Mouse (Mus musculus) heart, adult 2 months (tissue): Measurements from ENCODE around the gene Gsg1l.

Experiments
- CTCF ChIP-seq: fragments of 200-600 bp; IDR thresholded peaks from 2 replicates; pipeline ENCODE4 v1.8.1; 2022; ENCODE audit warnings: antibody characterized with exemption, mild to moderate bottlenecking, moderate library complexity
- EP300 ChIP-seq: fragments of 200-500 bp; IDR thresholded peaks from 2 replicates; pipeline ENCODE4 v1.6.1; 2011; ENCODE audit warnings: low read depth, low read length, control low read depth; ENCODE audit not compliant: insufficient read depth

DNA sequence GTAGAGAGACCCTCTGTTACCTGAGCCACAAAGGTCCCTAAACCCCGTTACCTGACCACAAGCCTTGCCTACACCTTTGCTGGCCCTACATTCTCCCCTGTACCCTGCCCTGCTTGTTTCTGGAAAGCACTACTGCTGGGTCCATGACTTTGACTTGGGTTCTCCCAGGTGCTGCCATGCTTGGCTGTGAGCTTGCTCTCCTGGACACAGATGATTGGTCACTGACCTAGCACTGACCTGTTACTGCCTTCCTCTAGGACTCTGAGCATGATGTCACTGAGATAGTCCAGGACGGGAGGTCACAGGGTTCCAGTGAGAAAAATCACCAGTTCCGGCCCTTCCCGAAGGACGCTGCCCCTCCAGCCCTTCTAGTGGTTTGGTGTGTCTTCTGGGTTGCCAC is 123.4 kb downstream of the Gsg1l start:
- TF ChIP-seq CTCF = no peak
- no peak for TF ChIP-seq EP300
